Mouse (Mus musculus) urinary bladder, postnatal 4 days (tissue): ENCODE measurements around the gene Gpr173.
A peak's percentile ranks its signal among the peaks of the same experiment; 100 is the strongest.
"Not testable (repeated sequence)": the region's sequence is repeated elsewhere in the genome, so short reads cannot be mapped to it uniquely, and the experiment has no call there.

ENCODE experiments used
- DNase-seq, 2 experiments: peaks; one replicate each; pipeline ENCODE4 v3.0.0; 2021 to 2022; ENCODE audit warnings: low spot score in 2 of 2

Gene Gpr173

DNA sequence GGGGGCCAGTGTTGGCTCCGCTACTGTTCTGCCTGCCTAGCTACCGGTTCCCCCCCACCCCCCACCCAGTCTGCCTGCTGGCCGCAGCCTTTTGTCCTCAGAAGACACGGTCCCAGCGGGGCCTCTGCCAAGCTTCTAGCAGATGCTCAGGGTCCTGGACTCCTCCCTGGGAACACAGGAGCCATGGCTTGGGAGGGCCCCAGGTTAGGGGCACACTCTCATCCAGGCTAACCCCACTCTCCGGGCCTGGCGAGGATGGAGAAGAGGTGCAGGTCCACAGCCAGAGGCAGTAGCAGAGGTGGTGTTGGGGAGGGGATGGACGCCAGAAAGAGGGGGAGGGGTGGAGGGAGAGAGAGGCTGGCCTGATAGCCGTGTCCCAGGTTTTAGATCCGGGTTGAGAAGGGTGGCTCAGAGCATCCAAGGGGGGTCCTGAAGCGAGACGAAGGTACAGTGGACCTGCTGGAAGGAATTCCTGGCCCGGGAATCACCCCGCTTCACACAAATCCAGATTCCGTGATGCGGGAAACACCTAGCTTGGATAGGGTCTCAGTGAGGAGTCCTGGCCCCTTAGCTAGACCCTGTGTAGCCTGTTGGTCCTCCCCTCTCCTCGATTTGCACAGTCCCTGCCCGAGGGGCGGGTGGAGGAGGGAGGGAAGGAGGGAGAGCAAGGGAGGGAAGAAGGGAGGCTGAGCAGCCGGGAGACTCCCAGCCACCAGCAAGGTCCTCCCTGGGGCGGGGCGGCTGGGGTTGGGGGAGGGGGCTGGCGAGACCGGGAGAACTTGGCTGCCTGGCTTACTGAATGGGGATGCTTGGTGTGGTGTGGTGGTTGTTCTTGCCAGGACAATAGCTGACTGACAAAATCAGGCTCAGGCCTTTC is at the start of gene Gpr173:
Gene Gpr173 (minus strand): TSS at position 308 of the 877 bp plus-strand sequence.
- DNase-seq: peak; percentile 51 to 64

GRCm38 (mm10) chrX:152403251-152403650 is 34.7 kb upstream of the Gpr173 start:
- DNase-seq: no peak

DNA sequence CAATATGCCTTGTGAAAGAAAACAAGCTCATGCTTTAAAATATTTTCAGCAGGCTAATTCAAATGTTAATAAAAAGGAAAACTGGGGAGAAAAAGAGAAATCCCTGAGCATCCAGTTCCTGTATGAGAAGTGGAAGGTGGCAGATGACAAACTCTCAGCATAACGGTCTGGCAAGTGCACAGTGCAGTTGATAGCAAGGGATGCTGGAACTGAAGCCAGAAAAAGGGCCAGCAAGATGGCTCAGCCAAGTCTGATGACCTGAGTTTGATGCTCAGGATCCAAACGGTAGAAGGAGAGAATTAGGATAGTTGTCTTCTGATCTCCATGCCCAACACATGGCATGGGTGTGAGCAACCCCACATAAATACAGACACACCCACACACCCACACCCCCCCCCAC is 31.6 kb upstream of the Gpr173 start:
- no peak for DNase-seq

- no peak for DNase-seq
Measured at GRCm38 (mm10) chrX:152368054-152368396, 479 bp downstream of the Gpr173 start.

DNA sequence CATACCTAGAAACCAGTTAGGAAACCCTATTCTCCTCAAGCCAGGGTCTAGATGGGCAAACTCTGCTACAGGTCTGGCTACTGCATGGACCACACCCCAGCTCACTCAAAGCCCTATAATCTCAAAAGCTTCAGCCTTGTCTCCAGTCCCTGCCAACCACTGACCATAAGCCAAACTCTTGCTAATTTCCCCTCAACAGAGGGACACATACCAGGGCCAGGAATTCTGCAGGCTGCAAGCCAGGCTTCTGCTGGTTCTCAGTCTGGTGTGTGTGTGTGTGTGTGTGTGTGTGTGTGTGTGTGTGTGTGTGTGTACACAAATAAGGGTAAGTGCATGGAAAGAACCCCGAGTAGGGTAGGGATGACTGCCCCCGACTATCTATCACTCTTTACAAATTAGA is 2.1 kb downstream of the Gpr173 start:
- DNase-seq: no peak

- DNase-seq: no peak
Measured at GRCm38 (mm10) chrX:152352553-152353153, 15.9 kb downstream of the Gpr173 start.

DNA sequence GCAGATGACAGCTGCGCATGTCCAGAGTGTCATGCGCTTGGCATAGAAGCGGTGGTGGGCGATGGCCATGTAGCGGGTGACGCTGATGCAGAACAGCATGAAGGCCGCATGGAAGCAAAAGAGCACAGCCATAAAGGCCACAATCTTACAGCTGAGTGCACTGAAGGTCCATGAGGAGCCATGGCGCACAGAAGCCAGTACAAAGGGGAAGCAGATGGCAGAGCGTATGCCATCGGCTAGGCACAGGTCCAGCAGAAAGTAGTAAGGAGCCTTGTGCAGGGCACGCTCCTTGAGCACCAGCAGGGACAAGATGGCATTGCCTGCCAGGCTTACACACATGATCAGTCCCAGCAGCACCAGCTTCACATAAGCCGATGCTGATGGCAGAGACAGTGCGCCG is 21.5 kb downstream of the Gpr173 start:
- DNase-seq: no peak

- no peak for DNase-seq
Measured at GRCm38 (mm10) chrX:152346587-152346986, 21.9 kb downstream of the Gpr173 start.

GRCm38 (mm10) chrX:152342903-152343302 is 25.6 kb downstream of the Gpr173 start:
- no peak for DNase-seq

DNA sequence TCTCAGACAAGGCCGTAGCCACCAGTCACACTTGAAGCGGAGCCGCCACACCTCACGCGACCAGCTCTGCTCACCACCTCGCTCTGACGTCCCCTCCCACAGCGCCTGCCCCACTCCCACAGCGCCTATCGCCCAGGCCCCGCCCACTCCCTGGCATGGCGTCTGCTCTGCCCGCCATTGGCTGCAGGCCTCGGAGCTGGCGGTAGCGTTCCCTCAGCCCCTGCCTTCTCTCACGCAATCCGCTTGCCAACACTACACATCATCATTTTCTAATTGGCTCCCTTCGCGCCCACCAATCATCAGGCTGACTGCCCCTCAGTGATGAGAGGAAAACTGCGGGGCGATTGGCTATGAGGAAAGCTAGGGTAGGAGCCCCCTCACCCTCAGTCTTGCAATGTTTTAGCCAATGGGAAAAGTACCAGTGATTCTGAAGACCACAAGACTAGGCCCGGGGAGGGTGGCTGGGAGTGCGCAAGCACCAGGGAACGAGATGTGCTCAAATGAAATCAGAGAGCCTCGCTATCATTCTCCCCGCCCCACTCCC is 26.1 kb downstream of the Gpr173 start, which contains the start of gene Tspyl2:
Gene Tspyl2 (minus strand): TSS at position 68 of the 544 bp plus-strand sequence.
- peak; percentile 90 to 91 for DNase-seq

GRCm38 (mm10) chrX:152341496-152341895 is 27.0 kb downstream of the Gpr173 start:
- DNase-seq: no peak

DNA sequence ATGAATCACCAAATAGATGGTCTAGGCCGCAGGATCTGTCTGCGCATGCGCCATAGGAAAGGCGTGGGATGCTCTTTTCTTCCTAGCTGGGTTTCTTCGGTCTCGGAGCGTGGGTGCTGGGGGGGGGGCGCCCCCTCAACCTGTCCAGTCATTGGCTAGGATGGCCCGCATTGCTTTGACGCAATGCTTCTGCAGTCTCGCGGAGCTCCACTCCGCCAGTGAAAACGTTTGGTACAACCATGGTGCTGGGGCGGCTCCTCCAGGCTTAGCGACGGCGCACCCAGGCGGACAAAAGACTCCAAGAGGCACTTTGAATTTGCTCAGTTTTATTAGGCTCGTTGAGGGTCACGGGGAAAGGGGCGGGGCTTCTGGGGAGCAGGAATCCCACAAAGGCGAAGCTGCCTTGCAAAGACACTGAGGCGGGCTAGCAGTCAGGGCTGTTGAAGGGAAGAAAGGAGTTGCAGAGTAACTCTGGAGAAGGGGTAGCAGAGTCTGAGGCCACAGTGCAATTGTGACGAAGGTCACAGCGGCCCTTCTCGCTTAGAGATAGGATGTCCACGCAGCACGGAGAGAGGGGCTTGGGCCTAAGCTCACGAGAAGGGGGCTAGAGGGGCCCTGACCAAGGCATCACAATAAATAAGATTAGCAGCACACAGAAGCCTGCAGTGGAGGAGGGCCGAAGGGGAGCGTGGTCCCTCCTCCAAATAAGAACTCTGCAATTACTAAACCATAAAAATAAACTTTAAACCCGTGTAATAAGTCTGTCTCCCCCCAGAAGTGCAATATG is 31.8 kb downstream of the Gpr173 start:
- peak; percentile 87 to 88 for DNase-seq

DNA sequence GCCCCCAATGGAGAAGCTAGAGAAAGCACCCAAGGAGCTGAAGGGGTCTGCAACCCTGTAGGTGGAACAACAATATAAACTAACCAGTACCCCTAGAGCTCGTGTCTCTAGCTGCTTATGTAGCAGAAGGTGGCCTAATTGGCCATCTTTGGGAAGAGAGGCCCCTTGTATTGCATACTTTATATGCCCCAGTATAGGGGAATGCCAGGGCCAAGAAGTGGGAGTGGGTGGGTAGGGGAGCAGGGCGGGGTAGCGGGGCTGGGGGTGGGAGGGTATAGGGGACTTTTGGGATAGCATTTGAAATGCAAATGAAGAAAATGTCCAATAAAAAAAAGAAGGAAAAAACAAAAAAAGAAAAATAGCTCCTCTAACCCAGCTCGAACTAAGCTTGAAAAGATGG is 32.4 kb downstream of the Gpr173 start:
- not testable (repeated sequence) for DNase-seq

DNA sequence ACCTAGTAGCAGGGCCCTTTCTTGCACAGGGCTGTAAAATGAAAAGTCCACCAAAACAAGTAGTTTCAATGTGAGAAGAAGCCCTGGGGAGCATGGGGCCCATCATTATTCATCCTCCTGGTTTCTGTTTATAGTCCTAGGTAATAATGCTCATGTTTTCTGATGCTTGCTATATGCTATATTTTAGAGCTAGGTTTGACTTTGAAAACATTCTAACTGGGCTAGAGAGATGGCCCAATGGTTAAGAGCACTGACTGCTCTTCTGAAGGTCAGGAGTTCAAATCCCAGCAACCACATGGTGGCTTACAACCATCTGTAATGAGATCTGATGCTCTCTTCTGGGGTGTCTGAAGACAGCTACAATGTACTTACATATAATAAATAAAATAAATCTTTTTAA is 39.1 kb downstream of the Gpr173 start:
- not testable (repeated sequence) for DNase-seq

- no peak for DNase-seq
Measured at GRCm38 (mm10) chrX:152327689-152328052, 40.8 kb downstream of the Gpr173 start.

GRCm38 (mm10) chrX:152326996-152327688 is 41.4 kb downstream of the Gpr173 start, which contains the start of gene Kantr:
Gene Kantr (minus strand): TSS chrX:152327495.
- DNase-seq: peak; percentile 71 to 75

DNA sequence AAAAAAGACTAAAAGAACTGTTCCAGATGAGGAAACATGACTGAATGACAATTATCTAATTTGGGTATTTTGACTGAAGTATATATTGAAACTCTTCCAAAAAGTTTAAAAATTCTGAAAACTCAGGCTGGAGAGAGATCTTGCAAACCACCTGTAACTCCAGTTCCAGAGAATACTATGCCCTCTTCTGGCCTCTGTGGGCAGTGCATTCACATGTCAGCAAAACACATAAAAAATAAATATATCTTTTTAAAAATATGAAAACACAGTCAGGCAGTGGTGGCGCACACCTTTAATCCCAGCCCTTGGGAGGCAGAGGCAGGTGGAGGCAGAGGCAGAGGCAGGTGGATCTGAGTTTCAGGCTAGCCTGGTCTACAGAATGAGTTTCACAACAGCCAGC is 44.9 kb downstream of the Gpr173 start:
- no peak for DNase-seq

GRCm38 (mm10) chrX:152322776-152323175 is 45.7 kb downstream of the Gpr173 start:
- DNase-seq: no peak

DNA sequence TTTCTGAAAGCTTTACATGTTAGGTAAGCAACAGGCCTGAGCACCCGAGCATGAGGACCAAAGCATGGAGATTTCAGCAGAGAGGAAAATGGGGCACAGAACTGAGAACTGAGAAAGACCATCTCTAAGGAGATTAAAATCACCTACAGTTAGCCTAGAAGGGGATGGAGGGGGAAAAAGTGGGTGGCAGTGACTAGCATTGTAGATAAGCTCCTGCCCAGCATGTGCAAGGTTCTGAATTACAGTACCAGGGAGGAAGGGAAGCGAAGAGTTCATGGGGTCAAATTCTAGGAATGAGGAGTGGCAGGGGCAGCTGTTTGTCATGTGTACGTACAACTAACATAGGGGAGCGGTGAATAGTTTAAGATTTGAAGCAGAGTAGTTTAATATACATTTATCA is 48.0 kb downstream of the Gpr173 start:
- no peak for DNase-seq

DNA sequence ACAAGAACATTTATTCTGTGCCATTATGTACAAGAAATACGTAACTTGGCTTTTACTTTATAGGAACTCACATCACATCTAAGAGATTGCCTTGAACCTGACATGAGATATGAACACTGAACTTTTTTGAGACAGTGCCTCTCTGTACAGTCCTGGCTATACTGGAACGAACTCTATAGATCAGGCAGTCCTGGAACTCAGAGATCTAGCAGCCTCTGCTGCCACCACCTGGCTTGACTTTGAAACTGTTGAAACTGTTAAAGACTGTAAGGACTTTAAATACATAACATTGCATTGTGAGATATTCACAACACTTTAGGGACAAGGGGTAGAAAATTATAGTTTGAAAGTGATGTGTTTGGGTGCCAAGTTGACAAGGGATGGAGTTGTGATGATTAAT is 60.6 kb downstream of the Gpr173 start:
- DNase-seq: no peak

GRCm38 (mm10) chrX:152307371-152307770 is 61.1 kb downstream of the Gpr173 start:
- DNase-seq: no peak
